Mouse (Mus musculus) mouse trophoblast stem cell (cell line): Measurements from ENCODE around the gene Krt18.

Experiments used
- in situ Hi-C, 2 experiments: fragments of 300-500 bp; cut with MseI, MboI; formaldehyde crosslinking; loops; 2 replicates in 1 of 2; 3 replicates in 1 of 2; pipeline ENCODE4 v1.15.1; 2025

The Krt18 gene

GRCm38 (mm10) chr15:102010569-102011245, 17.3 kb upstream of the Krt18 start:
- in situ Hi-C loops, result no loop called here

- in situ Hi-C loops, result no loop called here
These were observed 15.7 kb upstream of the Krt18 start for GRCm38 (mm10) chr15:102012260-102012765.

- in situ Hi-C loops, result no loop called here
These were observed 14.3 kb upstream of the Krt18 start for GRCm38 (mm10) chr15:102013651-102014050.

GRCm38 (mm10) chr15:102014848-102015247, 13.1 kb upstream of the Krt18 start:
- in situ Hi-C loops, result no loop called here

GRCm38 (mm10) chr15:102016096-102016495, 11.9 kb upstream of the Krt18 start:
- in situ Hi-C loops, result no loop called here

GRCm38 (mm10) chr15:102016787-102017186, 11.2 kb upstream of the Krt18 start:
- in situ Hi-C loops, result no loop called here

- in situ Hi-C loops, result no loop called here
These were observed 10.0 kb upstream of the Krt18 start for GRCm38 (mm10) chr15:102017918-102018463.

- in situ Hi-C loops, result no loop called here
These were observed 5.5 kb upstream of the Krt18 start for GRCm38 (mm10) chr15:102022481-102022880.

- in situ Hi-C loops, result no loop called here
These were observed 4.1 kb upstream of the Krt18 start for GRCm38 (mm10) chr15:102023888-102024287.

- in situ Hi-C loops, result no loop called here
These were observed 2.7 kb upstream of the Krt18 start for GRCm38 (mm10) chr15:102025136-102025872.

- in situ Hi-C loops, result no loop called here
These were observed 1.6 kb upstream of the Krt18 start for GRCm38 (mm10) chr15:102026430-102026829.

GRCm38 (mm10) chr15:102034121-102035053, 6.4 kb downstream of the Krt18 start:
- in situ Hi-C loops, result no loop called here

- in situ Hi-C loops, result no loop called here
These were observed 12.3 kb downstream of the Krt18 start for GRCm38 (mm10) chr15:102040277-102040676.

- in situ Hi-C loops, result no loop called here
These were observed 14.0 kb downstream of the Krt18 start for GRCm38 (mm10) chr15:102041951-102042350.

GRCm38 (mm10) chr15:102044745-102045144, 16.8 kb downstream of the Krt18 start:
- in situ Hi-C loops, result no loop called here

GRCm38 (mm10) chr15:102045691-102046090, 17.7 kb downstream of the Krt18 start:
- in situ Hi-C loops, result no loop called here

- in situ Hi-C loops, result no loop called here
These were observed 20.0 kb downstream of the Krt18 start for GRCm38 (mm10) chr15:102048006-102048405.

GRCm38 (mm10) chr15:102049871-102050270, 21.9 kb downstream of the Krt18 start:
- in situ Hi-C loops, result no loop called here

- in situ Hi-C loops, result no loop called here
These were observed 24.1 kb downstream of the Krt18 start for GRCm38 (mm10) chr15:102051920-102052683.

- in situ Hi-C loops, result no loop called here
These were observed 28.7 kb downstream of the Krt18 start for GRCm38 (mm10) chr15:102056495-102057174.
